Mouse (Mus musculus) ovary, postnatal 14 days (tissue): Measurements from ENCODE around the gene Olfr532.
"Not testable (repeated sequence)": the region's sequence is repeated elsewhere in the genome, so short reads cannot be mapped to it uniquely, and the experiment has no call there.

Experiments used
- DNase-seq: peaks from one replicate; pipeline ENCODE4 v3.0.0; 2022; ENCODE audit warnings: low spot score

Olfr532 gene

GRCm38 (mm10) chr7:140421539-140421938, at the start of gene Olfr532:
Gene Olfr532, minus strand, starts transcription at chr7:140421639.
- DNase-seq: no peak

GRCm38 (mm10) chr7:140463070-140463469, 41.6 kb upstream of the Olfr532 start, which contains the start of gene Olfr533:
Gene Olfr533, plus strand, starts transcription at chr7:140463370.
- DNase-seq: not testable (repeated sequence)

- no peak for DNase-seq
Observed at GRCm38 (mm10) chr7:140443141-140443540, 21.7 kb upstream of the Olfr532 start.

- no peak for DNase-seq
Observed at GRCm38 (mm10) chr7:140402818-140403217, 18.6 kb downstream of the Olfr532 start, which contains the start of gene Olfr531. Gene Olfr531, minus strand, starts transcription at chr7:140402918.

- DNase-seq: no peak
Observed at GRCm38 (mm10) chr7:140376911-140377310, 44.5 kb downstream of the Olfr532 start.

GRCm38 (mm10) chr7:140376231-140376630, 45.2 kb downstream of the Olfr532 start, which contains the start of gene Olfr530:
Gene Olfr530, minus strand, starts transcription at chr7:140376331.
- no peak for DNase-seq

- no peak for DNase-seq
Observed at GRCm38 (mm10) chr7:140374300-140374699, 47.1 kb downstream of the Olfr532 start.
